Mouse (Mus musculus) G1E (cell line): Measurements from ENCODE around the gene Wdr78.

Experiments used
- CTCF ChIP-seq: IDR thresholded peaks from 2 replicates; pipeline ENCODE4 v1.5.1; 2012; ENCODE audit warnings: low read depth, low read length, inconsistent platforms, mixed read lengths
- GATA1 ChIP-seq: IDR thresholded peaks from 2 replicates; pipeline ENCODE4 v1.6.1; 2012; ENCODE audit warnings: borderline replicate concordance, low read length, inconsistent platforms, mixed read lengths
- GATA2 ChIP-seq: IDR thresholded peaks from 2 replicates; pipeline ENCODE4 v1.6.1; 2012; ENCODE audit warnings: low read depth, low read length, inconsistent platforms, borderline replicate concordance
- POLR2AphosphoS5 ChIP-seq: IDR thresholded peaks from 2 replicates; pipeline ENCODE4 v1.6.1; 2012; ENCODE audit warnings: low read depth, low read length, inconsistent platforms; ENCODE audit not compliant: insufficient replicate concordance
- TAL1 ChIP-seq: conservative IDR thresholded peaks from 2 replicates; pipeline ENCODE4 v1.6.1; 2012; ENCODE audit warnings: low read depth, low read length, inconsistent platforms, mixed read lengths

- no peak for TF ChIP-seq CTCF
- TF ChIP-seq GATA1: no peak
- TF ChIP-seq TAL1: no peak
- TF ChIP-seq POLR2AphosphoS5: no peak
- TF ChIP-seq GATA2: no peak
These were observed 9.3 kb upstream of the Wdr78 start for GRCm38 (mm10) chr4:103123606-103124005.
